Mouse (Mus musculus) retina, postnatal 7 days (tissue): ENCODE measurements around the gene Acsl3.

Experiments
- DNase-seq: peaks from one replicate; pipeline ENCODE4 v3.0.0-alpha.2; 2012; ENCODE audit warnings: low read depth, low spot score

The Acsl3 gene

DNA sequence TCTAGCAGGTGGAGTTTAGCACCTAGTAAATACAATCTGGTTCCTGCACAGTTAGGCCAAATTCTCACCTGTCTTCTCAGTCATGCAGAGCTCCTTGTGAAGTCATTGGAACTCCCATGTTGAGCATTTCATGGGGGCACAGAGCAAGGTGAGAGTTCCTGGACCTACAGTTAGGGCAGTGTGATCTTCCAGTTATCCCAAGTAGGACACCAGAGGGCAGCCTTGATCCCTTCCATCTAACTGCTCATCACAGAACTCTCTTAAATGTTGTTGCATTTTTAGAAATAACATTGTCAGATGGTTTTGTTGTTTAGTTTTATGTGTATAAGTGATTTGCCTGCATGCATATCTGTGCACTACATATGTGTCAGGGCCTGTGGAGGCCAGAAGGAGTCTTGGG, 29.2 kb downstream of the Acsl3 start:
- no peak for DNase-seq

DNA sequence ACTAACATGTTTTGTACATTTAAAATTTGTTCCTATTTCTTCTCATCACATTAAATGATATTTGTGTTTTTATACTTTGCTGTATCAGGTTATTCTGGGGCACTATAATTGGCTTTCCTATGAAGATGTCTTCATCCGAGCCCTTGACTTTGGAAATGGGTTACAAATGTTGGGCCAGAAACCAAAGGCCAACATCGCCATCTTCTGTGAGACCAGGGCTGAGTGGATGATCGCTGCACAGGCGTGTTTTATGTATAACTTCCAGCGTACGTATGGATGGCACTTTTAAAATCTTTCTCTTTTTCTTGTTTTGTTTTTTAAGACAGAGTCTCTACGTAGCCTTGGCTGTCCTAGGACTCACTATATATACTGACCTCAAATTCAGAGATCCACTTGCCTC, 30.5 kb downstream of the Acsl3 start:
- no peak for DNase-seq

DNA sequence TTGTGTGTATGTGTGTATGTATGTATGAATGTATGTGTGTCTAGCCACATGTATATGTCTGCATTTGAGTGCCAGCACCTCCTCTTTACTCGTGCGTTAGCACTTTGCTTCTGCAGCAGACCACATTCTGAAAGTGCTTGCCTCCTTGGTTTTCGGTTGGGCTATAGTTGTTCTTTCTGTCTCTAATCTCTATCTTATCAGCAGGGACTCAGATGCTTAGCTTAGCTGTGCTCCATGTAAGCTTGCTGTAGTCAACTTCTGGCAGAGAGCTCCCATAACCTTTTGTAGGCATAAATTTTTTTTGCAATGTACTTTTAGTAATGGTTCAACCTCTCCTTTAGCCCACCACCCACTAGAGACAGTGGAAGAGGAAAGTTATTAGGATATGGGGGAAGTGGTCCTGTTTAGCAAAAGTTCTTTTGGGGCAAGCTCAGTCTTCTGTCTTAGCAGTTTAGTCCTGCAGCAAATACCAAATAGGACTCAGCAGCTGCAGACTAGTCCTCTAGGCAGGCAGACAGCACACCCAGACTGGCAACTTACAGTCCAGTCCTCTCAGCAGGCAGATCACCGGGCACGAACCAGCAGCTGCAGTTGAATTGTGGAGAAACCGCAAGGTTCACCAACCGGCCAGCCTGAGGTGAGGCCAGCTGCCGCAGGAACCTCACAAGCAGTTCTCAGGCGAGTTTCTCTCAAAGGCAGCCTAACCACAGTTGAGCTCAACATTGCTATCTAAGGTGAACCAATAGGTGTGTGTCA, 37.1 kb downstream of the Acsl3 start:
- no peak for DNase-seq

DNA sequence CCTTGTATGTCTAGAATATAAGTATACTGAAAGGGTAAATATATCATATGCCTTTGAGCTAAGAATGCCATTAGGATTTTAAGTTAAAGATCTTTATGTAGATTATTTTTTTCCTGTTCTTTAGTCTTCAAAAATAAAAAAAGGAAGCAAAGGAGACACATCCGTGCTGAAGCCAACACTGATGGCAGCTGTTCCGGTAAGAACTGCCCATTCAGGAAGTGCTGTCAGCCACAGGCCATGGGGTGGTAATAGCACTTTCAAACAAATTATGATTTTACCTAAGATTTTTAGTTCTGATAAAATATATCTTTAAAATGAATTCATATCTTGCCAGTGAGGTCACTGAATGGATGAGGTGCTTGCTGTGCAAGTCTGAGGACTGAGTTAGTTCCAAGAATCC, 38.7 kb downstream of the Acsl3 start:
- DNase-seq: no peak

DNA sequence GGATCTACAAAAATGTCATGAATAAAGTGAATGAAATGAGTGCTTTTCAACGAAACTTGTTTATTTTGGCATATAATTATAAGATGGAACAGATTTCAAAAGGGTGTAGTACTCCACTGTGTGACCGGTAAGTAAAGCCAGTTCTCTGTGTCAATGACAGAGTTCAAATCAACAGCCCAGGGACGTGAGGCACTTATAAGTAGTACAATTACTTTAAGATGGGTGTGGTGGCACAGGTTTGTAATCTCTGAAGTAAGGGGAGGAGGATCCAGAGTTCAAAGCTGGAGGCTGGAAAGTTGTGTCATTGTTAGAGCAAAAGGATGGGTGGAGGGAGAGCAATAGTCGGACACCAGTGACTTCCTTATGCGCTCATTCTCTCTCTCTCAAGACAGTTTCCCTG, 39.3 kb downstream of the Acsl3 start:
- DNase-seq: no peak

DNA sequence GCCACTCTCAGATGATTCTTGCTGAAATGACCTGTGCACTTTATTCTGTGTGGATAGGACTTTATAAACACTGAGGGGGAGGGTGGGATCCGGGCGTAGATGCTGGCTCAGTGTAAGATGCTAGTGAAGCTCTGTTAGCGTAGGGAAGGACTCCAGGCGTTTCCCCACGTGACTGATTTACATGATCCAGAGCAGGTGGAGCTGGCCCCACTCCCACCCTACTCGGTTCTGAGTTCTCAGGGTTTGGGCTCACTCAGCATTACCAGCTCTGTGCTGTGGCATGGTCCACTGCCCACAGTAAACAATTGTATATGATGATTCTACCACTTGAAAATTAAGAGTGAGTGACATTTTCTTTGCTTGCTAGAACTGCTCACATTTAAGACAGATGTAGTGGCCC, 40.5 kb downstream of the Acsl3 start:
- no peak for DNase-seq

DNA sequence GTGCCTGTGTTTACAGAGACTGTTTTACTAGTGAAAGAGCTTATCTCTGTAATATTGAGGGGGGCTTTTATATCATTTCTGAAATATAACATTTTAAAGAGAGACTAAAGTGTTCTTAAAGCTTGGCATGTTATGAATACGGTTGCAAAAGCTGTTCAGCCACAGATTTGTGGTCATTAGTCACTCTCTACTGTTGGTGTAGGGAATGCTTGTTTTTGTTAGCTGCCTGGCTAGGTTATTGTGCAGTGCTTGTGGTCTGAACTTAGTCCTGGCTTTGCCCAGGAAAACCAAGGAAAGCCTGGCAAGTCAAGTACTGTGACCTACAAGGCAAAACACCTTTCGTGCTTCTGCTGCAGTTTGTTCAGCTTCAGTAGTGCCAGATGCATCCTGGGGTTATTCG, 44.1 kb downstream of the Acsl3 start:
- DNase-seq: no peak

DNA sequence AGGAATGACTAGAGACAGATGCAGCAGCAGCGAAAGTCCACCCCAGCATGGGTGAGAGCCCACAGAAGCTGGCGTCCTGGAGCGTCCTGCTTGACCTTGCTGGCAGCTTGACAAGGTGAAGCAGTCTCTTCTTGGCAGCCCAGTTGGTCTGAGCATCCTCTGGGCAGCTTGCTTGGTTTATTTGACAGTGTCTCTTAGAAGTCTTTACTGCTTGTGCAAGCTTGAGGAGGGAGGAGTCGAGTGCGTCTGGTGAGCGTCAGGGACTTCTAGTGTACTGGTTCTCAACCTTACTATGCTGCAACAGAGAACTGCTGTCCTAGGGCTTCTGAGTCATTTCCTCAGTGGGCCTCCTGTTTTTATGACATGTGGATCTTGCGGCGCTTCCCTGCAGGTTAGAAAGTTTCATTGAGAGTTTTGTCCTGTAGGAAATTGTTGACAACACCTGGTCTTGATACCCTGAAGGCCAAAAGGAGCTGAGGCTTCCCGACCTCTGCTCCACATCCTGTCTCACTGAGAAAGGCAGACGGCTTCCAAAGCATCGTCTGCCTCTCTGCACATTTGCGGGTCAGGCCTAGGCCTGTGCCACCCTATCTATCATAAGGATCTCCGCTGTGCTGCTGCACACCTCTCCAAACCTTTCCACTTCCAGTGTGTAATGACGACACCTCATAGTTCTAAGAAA, 44.8 kb downstream of the Acsl3 start:
- DNase-seq: no peak

DNA sequence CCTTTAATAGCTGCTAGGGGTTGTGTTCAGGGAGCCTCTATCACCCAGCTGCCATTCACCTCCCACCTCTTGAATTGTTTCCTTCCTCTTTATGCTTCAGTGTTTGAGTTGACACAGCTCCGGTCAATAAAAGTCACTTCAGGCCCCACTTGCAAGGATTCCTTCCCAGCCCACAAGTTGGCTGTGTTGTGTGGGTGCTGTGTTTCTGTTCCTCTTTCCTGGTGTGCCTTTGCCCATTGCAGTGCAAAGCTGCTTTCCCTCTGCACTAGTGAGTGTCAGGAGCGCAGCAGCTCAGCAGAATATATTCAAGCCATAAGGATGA, 45.3 kb downstream of the Acsl3 start:
- no peak for DNase-seq

DNA sequence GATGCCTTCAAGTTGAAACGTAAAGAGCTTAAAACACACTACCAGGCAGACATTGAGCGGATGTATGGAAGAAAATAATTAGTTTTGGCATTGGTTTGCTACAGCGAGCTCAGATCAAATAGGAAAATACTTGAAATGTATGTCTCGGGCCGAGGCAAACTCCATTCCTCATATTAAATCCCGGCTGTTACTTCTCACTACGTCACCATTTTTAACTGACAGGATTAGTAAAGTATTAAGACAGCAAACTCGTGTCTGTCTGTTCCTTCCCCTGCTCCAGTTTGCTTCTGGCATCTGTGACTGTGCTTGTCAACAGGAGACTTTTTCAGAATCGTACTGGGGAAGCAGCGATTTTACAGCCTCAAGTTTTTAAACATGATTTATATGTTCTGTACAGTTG, 48.7 kb downstream of the Acsl3 start:
- DNase-seq: no peak

DNA sequence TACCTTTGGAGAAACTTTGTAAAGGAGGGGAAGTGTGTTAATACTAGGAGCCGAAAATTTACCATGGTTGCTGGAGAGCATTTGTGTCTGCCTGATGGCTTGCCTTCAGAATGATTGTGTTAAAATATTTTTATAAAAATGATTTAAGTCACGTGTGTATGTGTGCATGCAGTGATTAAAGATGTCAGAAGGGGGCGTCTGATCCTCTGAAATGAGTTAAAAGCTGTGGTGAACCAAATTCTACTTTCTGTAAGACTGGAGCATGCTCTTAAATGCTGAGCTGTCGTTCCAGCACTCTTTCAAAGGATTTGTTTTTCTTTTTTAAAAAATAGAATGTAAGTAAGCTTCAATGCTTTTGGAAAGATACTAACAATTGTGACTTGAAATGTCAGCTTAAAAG, 49.7 kb downstream of the Acsl3 start:
- DNase-seq: no peak

DNA sequence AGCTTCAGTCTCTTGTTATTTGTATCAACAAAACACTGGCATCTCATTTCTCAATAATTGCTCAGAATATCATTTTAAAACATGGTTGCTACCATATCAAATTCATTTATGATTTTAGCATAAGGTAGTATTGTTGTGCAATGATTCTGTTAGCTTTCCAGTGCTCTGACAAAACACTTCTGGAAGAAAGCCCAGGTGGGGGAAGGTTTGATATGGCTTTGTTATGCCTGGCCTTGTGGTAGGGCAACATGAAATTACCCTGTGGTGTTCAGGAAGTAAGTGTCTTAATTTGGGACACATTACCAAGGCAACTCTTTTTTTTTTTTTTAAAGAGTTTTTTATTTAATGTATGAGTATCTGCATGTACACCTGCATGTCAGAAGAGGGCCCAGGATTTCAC, 52.4 kb downstream of the Acsl3 start:
- no peak for DNase-seq

DNA sequence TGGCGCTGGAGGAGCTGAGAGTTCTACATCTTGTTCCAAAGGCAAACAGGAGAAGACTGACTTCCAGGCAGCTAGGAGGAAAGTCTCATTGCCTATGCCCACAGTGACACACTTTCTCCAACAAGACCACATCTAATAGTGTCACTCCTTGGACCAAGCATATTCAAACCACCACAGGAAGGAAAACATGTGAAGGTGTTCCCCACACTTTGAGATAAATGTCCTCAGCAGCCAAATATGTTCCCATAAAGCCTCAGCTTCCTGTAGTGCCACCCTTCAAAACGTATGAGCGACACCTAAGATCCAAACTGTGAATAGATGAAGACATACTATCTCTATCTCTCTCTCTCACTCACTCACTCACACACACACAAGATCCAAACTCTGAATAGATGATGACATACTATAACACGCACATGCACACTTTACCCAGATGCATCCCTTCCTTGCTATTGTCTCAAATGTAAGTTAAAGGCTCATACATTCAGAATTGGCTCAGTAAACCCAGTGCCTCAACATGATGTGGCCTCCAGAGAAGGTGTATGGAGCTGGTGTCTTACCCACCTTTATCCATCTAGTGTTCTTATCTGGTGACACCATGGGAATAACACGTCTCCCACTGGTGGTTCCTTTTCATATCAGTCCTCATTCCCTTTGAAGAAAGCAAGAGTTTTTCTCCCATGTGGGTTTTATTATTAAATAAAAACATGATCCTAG, 53.1 kb downstream of the Acsl3 start:
- no peak for DNase-seq

DNA sequence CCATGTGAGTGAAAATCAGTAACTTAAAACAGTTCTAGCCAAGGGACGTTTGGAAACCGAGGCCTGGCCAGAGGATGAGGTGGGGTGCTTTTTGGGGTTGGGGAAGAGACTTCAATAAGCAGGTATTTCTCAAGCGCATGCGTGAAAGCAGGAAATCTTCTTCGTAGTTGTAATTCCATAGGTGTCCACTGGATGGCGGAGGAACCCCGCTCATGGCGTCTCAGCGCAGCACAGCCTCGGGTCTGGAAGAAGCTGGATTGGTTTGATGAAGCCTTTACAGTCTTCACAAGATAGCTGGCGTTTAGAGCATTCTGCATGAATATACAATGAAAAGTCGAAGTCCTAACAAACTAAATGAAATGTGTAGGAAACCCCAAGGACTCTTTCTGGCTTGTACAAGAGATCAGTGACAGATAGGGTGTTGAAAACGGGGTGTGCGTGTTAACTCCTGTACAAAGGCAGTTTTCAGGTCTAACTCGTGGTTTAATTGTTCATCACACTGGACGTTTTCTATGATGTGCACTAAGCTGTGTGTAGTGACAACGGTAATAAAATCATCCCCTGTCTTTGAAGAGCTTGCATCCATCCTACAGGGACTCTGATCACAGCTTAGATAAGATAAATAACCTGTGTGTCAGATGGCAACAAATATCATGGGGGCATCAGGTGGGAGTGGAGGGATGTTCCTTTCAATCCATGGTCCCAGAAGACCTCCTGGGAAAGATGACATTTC, 67.0 kb downstream of the Acsl3 start:
- peak; percentile 61 for DNase-seq

DNA sequence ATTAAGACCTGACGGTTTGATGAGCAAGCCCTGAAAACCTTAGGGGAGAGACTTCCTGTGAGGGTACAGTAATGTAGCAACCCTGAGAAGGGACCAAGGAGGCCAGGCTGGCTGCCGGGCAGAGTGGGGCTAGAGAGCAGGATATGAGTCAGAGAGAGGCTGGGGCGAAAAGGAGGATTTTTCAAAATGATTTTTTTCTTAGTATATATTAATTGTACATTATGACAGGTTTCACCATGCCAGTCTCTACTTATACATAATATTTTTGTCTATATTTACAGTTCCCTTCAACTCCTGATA, 67.5 kb downstream of the Acsl3 start:
- DNase-seq: no peak

DNA sequence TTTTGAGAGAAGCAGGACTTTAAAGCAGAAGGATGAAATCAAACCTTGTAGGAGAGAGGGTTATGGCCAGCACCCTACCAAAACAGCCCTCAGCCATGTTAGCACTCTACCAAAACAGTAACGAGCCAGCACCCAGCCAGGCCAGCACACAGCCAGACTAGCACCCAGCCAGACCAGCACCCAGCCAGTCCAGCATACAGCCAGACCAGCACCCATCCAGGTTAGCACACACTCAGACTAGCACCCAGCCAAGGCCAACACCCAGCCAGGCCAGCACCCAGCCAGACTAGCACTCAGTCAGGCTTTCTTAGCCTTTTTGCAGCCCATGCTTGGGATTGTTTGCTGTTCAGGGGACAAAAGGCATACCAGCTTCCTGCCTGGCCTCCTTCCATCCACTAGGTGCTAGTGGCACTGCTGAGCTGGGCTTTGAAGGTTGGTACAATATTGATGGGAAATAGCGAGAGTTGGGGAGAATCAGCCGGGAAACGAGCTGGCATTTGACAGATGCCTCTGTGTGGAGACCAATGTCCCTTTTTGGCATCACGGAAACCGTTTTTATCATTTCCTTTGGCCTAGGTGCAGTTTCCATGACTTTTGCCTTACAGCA, 68.1 kb downstream of the Acsl3 start:
- no peak for DNase-seq

DNA sequence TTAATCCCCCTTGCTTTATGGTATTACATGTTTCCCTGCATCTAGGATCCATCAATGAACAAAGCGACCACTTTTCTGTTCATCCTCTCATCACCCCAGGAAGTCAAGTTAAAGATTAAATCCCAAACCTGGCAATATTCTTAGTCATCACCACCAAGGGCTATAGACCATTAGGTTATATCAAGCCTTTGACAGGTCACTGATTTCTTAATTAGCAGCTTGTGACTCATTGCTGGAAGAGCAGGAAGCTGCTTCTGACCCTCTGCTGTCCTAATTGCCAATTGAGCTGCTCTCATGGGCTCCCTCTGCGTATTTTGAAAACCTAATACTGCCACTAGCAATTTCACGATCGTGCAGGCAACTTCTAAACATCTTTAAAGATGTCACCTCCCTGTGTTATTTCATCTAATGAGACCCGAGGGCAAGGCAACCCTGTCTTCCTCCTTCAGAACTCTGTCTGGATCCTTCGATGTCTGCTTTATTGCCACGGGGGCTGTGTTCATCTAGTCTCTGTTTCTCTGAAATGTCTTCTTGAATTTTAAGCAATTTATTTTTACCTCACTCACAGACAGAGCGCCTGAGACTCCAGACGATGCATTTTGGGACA, 72.6 kb downstream of the Acsl3 start:
- no peak for DNase-seq

DNA sequence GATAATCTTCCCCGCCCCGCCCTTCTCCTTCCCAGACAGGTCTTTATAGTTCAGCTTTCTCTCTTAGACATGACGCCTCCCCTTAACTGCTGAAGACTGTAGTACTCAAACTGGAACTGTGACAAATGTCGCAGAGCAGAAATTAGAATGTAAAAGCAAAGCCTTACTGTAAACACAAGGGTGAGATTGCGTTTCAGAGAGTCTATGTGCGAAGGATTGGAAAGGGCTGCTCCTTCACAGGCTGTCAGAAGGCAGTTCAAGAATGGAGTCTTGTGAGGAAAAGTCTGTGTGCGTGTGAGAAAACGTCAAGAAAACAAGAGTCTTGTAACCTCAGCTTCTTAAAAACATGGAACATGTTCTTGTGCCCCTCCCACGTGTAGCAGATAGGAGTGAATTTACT, 74.7 kb downstream of the Acsl3 start:
- no peak for DNase-seq

DNA sequence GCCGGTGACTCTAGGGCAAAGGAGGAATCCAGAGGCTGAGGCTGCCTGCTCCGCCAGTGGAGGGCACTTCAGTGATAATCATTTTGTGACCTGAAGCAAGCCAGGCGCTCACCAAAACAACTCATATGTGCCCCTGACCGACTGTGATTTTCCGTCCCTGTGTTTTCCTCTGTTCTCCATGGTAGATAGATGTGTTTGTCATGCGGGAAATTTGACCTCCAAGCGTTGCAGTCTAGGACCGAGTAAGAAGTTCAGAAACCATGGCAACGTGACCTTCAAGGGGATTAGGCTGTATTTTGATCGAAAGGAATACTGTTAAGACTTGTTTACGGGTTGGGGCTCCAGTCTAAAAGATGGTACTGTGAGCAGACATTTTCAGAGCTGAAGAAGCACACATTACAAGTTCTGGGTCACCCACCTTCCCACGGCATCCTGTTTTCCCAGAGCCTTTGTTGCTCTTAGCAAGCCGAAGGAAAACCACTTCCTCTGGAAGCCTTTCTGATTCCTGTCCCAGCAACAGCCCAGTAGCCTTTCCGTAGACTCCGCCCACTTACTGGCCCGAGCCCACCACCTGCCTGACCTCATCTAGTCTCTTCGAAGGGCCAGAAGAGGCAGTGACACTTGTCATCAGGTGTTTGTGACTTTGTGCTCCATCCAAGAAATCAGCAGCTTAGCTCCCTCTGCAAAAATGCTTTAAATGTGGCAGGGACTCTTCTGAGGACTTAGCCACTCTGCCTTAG, 76.8 kb downstream of the Acsl3 start:
- no peak for DNase-seq

DNA sequence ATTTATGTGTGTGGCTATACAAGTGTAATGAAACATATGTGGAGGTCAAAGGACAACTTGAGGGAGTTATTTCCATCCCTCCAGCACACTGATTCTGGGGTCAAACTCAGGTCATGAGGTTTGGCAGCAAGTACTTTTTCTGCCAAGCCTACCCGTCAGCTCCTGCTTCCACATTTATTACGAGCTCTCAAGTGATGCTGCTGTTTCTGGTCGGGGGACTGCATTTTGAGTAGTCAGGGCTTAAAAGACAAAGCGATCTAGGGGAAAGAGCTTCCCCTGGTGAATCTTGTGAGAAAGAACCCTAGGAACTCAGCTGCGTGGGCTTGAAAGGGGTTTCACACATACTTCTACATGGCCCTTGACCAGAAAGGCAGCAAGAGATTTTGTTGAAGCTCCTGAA, 80.0 kb downstream of the Acsl3 start:
- DNase-seq: no peak

DNA sequence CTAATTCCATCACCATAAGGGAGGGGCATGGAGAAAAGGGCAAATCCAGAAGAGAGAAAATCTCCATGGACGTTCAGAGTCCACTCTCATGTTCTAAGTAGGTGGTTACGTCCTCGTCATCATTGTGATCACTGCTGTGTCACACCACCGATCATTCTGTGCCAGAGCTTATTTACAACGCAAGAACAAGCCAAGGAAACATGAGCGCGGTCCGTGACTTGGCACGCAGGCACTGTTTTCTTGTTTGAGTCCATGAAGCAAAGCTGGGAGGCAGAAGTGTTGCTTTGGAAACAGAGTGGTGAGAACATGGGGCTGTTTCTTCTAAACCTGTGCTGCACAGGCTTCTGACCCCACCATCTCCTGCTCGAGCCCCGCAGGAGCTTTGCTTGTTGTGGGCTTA, 83.1 kb downstream of the Acsl3 start:
- no peak for DNase-seq
